Mouse (Mus musculus): ENCODE data around the gene Avpr1b. TPM values are rescaled to one million over a fixed set of nuclear protein-coding genes. Genes with fewer than 3 reads are reported as not detected.

Gene Avpr1b
- total RNA-seq, 2 experiments from 2014 or later: not detected

DNA sequence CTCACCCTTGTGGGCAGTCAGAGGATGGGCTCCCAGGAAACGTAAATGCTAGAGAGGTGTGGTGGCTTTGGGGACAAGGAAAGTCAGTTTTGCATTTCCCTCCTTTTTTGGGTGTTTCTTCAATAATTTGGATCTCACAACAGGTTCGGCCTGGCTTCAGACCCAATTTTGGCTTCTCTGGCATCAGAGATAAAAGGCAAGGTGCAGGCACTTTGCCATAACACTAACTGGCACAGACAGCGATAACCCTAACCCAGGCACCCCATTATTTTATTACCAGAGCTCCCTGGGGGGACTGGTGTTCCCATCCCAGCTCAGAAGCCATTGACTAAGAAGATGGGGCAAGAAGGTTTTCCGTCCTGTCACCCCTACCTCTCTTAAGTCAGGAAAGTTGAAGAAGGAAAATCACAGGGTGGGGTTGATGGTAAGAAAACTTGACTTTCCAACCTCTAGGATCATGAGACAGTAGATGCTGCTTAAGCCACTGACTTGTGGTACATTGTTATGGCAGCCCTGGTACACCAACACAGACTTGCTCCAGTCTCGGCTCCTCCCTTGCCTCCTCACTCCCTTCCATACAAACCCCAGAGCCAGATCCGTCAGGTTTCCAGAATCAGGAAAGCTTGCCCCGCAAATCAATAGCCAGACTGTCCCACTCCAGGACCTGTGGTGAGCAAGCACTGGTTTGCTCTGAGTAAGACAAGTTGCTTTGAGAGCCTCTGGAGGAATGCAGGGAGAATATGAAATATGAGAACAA, 61.9 kb downstream of the Avpr1b start:
- intact Hi-C loops (cut with DNase I): no loop called here
- no peak for DNase-seq

Other genes with a start within 250 kb of the Avpr1b start
- 10 to 100 TPM; 21.1 to 24.1 TPM for gene Srgap2, start 71.9 kb upstream of the Avpr1b start, total RNA-seq (2021)
- under 1 TPM; 0.81 to 1.00 TPM for gene Fam72a, start 71.3 kb upstream of the Avpr1b start, total RNA-seq (2021)
- under 1 TPM; 0.62 to 0.67 TPM for gene Ctse, start 39.1 kb downstream of the Avpr1b start, total RNA-seq (2021)
- gene Rab7b, start 89.5 kb downstream of the Avpr1b start, total RNA-seq (2021): 1 to 10 TPM; 4.3 to 4.5 TPM
- gene Slc26a9, start 144.8 kb downstream of the Avpr1b start, total RNA-seq (2021): not detected
- gene Pm20d1, start 198.1 kb downstream of the Avpr1b start, total RNA-seq (2021): 1 to 10 TPM; 5.7 to 7.0 TPM
- 10 to 100 TPM; 51.7 to 66.5 TPM for gene Slc41a1, start 228.3 kb downstream of the Avpr1b start, total RNA-seq (2021)

All from heart, postnatal 36 days (tissue).